Mouse (Mus musculus) mature B cell (primary cell): ENCODE results near the gene Lrrc20.

Source experiments
- in situ Hi-C: fragments of 300-500 bp; cut with MboI; formaldehyde crosslinking; loops from 2 replicates; pipeline ENCODE4 v1.14.3; 2019

The Lrrc20 gene

DNA sequence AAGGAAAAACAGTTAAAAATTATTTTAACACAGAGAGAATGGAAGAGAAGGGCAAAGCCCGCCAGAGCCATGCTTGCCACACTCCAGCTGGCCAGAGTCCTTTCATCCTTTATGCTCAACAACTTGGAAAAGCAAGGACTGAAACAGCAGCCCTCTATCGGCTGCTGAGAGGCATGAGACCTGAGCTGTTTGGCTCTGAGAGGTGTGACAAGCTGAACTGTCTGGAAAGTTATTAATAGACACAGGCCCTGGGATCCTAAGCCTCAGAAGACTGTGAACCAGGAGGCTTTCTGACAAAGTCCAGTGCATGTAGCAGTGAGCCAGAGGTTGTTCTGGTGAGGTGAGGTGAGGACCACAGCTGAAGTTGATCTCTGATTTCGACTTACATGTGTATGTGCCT lies 2.0 kb upstream of the Lrrc20 start:
- in situ Hi-C loops: loop anchor here (25.0 kb wide), 1 partner anchor 214 kb away; the partner anchor contains the start of genes Sar1a and Tysnd1

DNA sequence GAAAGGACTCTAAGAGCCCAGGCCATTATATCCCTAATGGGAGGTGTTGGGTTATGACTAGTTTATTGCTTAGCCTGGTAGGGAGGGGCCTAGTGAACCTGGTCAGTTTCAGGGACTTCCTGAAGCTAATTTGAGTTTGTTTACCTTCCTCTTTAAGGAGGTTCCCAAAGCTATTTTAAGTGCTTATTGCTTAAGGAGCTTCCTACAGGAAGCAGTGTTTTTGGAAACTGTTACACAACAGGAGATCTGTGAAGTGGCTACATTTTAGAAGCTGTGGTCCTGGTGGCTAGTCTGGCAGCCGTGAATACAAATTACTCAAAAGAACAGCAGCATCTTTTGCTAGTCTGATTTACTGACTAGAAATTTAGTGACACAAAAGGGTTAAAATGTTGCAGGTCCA lies 1.3 kb upstream of the Lrrc20 start:
- in situ Hi-C loops: loop anchor here (25.0 kb wide), 1 partner anchor 213 kb away; the partner anchor contains the start of genes Sar1a and Tysnd1

GRCm38 (mm10) chr10:61476440-61477165 lies 1.0 kb downstream of the Lrrc20 start:
- in situ Hi-C loops: no loop called here

DNA sequence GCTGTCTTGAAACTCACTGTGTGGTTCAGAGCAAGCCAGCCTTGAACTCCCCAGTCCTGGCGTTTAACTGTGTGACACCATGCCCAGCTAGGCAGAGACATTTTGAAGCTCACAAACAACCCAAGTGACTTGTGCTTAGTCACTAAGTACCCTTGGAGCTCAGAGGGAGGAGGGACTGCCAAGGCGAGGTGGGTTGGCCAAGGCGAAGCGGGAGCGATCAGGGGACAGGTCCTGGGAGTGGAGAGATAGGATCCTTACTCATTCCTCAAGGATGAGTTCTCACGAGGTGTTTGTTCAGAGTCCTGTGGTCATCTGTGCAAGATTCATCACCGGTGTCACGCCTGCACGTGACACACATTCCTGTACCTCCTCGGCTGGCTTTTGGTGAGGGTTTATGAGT lies 3.9 kb downstream of the Lrrc20 start:
- in situ Hi-C loops: no loop called here

DNA sequence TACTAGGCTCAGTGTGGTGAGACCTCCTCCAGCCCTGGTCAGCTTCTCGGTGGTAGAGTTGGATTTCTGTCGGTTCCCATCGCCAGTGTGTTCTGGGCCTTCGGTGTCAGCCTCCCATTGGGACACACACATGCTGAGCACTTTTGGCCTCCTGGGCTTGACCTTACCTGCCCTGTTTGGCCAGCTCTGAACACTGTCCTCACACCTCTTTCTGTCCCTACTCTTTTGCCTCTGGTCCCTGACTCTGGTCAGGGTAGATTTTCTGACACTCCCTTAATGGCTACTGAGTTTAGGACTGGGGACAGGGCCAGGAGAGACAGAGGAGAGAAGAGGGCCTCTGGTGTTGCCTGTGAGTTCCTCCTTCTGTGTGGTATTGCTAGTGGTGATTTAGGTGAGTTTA lies 4.3 kb downstream of the Lrrc20 start:
- in situ Hi-C loops: no loop called here

- in situ Hi-C loops: no loop called here
Observed at GRCm38 (mm10) chr10:61480488-61480887, 4.9 kb downstream of the Lrrc20 start.

- in situ Hi-C loops: no loop called here
Observed at GRCm38 (mm10) chr10:61482771-61483170, 7.2 kb downstream of the Lrrc20 start.

GRCm38 (mm10) chr10:61484801-61485200 lies 9.2 kb downstream of the Lrrc20 start:
- in situ Hi-C loops: no loop called here

- in situ Hi-C loops: no loop called here
Observed at GRCm38 (mm10) chr10:61486551-61487339, 11.1 kb downstream of the Lrrc20 start.

DNA sequence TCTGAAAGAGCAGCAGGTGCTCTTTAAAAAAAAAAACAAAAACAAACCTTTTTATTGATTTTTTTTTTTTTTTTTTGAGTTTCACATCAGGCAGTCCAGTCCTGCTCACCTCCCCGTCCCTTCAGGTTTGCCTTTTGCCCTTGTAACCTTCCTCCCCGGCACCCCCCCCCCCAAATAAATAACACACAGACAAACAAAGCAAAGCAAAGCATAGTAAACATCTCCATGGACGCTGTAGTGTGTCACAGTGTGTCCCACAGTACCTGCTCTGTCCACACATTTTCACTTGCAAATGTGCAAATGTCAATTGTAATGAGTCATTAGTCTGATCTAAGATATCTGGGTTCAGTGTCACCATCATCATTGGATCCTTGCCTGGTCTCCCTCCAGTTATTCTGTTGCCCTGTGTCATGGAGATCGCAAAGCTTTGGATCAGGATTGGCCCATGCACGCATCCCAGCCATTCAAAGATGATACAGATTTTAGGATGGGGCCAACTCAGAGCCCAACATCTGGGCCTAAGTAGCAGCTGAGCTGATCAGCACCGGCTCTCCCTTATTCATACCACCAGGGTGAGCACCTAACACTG lies 13.0 kb downstream of the Lrrc20 start:
- in situ Hi-C loops: no loop called here

GRCm38 (mm10) chr10:61491573-61491972 lies 16.0 kb downstream of the Lrrc20 start:
- in situ Hi-C loops: no loop called here

DNA sequence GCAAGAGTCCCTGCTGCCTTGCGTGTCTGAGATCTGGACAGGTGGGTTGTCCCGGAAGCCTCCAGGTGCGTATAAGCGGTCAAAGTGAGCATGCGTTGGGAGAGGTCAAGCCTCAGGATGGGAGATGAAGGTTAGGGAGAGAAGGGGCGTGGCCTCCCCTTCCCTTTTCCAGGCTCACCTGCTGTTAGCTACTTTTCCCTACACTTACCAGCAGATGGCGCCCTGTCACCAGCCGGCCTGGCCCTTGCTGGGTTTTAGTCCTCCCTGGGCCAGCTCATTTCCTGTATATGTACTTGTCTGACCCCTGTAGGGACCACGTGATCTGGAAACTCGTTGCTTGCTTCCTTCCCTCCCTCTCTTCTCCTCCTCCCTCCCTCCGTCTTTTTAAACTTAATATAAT lies 16.4 kb downstream of the Lrrc20 start:
- in situ Hi-C loops: no loop called here

DNA sequence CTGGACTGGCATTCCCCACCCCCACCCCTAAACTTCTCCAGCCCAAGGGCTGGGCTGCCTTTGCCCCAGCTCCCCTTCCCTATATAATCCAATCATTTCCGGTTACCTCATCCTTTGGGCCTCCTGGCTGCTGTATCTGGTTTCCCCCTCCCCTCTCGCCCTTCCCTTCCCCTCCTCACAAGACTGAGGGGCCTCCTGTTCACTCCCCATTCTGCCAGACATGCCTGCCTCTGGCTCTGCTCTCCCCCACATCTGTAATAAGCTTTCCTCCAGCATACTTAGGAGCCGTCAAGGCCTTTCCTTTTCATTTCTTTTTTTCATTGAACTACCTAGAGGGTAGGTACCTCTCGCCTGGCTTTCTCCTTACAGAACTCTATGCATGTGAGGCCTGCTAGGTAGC lies 19.9 kb downstream of the Lrrc20 start:
- in situ Hi-C loops: no loop called here

DNA sequence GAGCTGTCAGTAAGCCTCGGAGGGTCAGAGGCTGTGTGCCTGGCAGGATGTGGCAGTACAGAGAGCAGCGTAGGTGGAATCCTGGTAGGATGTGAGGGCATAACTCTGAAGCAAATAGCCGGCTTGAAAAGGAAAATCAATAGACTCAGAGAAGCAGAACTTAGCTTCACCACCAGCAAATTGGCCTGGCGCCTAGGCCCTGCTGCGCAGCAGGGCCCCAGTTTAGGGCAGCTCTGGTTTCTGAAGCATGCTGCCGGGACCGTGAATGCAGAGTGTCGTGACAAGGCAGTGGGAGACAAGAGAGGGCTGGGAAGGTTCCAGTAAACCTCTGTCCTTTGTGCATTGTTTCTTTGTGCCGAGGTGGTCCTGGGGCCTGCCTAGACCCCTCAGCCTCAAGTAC lies 20.6 kb downstream of the Lrrc20 start:
- in situ Hi-C loops: no loop called here

DNA sequence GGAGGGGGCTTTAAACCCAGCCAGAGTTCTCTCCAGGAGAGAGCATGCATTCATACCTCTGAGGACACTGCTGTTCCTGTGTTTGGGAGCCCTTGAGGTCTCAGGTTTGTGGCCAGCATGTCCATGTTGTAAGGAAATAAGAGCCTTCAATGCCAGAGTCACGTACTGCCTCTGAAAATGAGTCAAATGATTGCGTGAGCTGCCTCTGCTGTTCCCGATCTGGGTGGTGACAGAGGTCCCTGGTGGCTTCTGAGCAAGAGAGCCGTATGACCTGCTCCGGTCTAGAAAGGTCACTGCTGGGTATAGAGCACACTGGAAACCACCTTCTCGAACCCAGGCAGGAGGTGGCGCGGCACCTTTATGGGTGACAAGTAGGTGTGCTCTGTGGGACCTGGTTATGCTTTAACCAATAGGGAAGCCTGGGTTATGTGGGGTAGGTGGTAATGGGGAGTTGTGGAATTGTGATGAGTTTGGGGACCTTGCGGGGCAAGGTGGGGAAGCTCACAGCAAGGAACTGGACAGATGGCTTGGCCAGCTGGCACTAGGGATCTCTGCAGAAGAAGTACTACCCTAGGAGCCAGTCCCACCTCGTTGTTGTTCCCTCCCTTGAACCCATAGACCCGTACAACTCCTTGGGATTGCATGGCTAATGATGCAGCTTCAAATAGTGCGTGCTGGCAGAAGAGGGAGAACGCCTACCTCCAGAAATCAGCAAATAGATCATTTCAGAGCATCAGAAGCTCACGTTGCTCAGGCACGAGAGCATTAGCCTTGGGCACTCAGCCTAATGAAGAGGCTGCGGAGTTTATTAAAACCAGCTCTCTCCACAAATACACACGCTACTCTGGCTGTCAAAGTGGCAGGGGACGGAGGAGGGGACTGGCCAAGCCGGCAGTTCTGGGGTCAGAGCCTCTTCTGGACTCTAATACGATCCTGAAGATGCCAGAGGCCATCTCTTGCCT lies 24.2 kb downstream of the Lrrc20 start:
- in situ Hi-C loops: no loop called here

DNA sequence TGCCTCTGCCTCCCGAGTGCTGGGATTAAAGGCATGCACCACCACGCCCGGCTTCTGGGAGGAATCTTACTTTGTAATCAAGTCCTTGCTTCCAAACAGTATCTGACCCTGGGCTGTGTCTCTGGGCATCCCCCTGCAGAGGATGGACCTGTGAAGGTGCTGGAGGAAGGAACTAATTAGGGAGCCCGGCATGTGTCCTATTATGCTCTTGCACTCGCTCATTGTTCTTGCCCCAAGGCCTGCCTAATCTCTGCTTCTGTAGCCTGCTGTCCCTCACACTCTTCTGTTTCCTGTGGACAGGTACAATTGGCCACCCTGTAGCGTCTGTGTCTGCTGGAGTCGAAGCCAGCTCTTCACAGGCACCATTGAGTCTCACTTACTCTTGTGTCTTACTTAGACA lies 25.2 kb downstream of the Lrrc20 start:
- in situ Hi-C loops: no loop called here

DNA sequence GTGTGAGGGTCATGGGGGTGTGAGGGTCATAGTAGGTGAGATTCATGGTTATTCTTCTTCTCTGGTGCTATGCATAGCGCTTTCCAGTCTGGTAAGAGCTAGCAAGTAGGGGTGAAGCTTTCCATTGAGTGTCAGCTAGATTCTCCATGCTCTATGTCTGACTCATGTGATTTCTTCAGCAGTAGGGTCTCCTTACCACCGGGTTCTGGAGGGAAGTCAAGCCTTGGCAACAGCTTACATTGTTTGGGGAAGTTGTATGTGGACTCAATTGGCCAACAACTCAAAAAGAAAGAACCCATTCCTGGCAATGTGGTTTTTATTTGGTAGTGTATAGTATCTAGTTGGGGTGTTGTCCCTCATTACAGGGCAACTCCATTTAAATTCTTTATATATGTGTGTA lies 28.5 kb downstream of the Lrrc20 start:
- in situ Hi-C loops: no loop called here

DNA sequence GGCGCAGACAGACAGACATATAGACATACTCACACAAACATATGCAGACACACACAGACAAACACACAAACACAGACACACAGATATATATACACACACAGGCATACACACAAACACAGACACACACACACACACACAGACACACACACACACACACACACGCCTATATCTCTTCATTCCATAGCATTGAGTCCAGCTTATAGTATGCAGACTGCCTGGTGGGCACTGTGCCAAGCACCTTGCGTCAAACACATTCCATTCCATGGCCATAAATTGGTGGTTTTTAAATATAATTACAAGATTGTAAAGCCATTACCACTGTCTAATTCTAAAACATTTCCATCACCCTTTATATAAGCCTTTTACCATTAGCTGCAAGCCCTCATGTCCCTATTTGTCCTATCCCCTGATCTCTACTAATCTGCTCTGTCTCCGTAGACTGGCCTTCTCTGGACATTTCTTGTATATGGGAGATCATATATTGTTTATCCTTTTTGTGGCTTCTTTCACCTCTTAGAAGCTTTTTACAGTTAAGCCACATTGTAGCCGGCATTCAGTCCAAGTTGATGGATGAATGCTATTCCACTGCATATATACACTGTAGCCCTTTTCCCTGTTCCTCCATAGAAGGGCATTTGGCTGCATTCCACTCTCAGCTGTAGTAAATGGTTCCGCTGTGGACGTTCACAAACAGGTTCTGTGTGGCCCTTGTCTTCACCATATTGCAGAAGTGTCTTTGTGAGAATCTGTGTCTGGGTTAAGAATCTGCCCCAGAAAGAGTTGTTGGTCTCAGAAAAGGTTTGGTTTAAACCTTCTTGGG lies 31.0 kb downstream of the Lrrc20 start:
- in situ Hi-C loops: no loop called here

DNA sequence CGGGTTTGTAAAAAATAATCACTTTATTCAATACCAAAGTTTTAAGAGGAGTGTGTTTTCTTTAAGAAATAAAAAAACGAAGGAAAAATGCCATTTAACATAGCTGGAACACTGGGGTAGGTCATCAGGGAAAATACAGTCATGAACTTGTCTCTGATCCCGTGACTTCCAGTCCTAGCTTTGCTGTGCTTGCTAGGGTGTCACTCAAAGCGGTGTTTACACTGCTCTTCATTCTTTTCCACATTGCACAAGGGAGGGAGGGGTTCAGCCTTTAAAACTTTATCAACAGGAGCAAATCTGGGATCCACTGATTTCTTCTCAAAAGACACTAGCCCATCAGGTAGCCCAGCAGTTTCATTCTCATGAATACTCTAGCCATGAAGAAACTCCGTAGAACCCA lies 34.3 kb downstream of the Lrrc20 start:
- in situ Hi-C loops: no loop called here

GRCm38 (mm10) chr10:61510809-61511208 lies 35.2 kb downstream of the Lrrc20 start:
- in situ Hi-C loops: no loop called here
